Mouse (Mus musculus) midbrain, postnatal 0 days (tissue): Measurements from ENCODE around the gene Hsd17b13. TPM values are rescaled to one million over a fixed set of nuclear protein-coding genes. Genes with fewer than 3 reads are reported as not detected.
"Not testable (repeated sequence)": the region's sequence is repeated elsewhere in the genome, so short reads cannot be mapped to it uniquely, and the experiment has no call there.

Source experiments
- ATAC-seq: fragments of 200-750 bp; cut with Nextera tagmentation; 2 replicates; pipeline ENCODE4 v1.8.0; 2017; ENCODE audit warnings: moderate number of reproducible peaks, mild to moderate bottlenecking, moderate TSS enrichment, moderate library complexity; ENCODE audit not compliant: low FRiP score
- DNase-seq: peaks from one replicate; pipeline ENCODE4 v3.0.0-alpha.2; 2015; ENCODE audit warnings: low spot score
- H3K27ac ChIP-seq: fragments of 300-500 bp; sonication (generic); 2 replicates; pipeline ENCODE4 v1.5.1; 2014; ENCODE audit warnings: low read depth, mild to moderate bottlenecking, low read length, mixed read lengths
- H3K27me3 ChIP-seq: fragments of 300-500 bp; sonication (generic); 2 replicates; pipeline ENCODE4 v1.6.1; 2014; ENCODE audit warnings: low read length, control low read depth, mixed read lengths; ENCODE audit not compliant: insufficient read depth
- H3K36me3 ChIP-seq: fragments of 300-500 bp; sonication (generic); 2 replicates; pipeline ENCODE4 v1.6.1; 2014; ENCODE audit warnings: low read length, control low read depth, mixed read lengths; ENCODE audit not compliant: insufficient read depth
- H3K4me1 ChIP-seq: fragments of 300-500 bp; sonication (generic); 2 replicates; pipeline ENCODE4 v1.6.1; 2014; ENCODE audit warnings: mild to moderate bottlenecking, control low read depth, antibody characterized with exemption, low read length, mixed read lengths; ENCODE audit not compliant: insufficient read depth
- H3K4me2 ChIP-seq: fragments of 300-500 bp; sonication (generic); 2 replicates; pipeline ENCODE4 v1.6.1; 2014; ENCODE audit warnings: low read depth, mild to moderate bottlenecking, low read length, mixed read lengths; ENCODE audit not compliant: poor library complexity, severe bottlenecking
- H3K4me3 ChIP-seq: fragments of 300-500 bp; sonication (generic); 2 replicates; pipeline ENCODE4 v1.5.1; 2014; ENCODE audit warnings: low read depth, mild to moderate bottlenecking, low read length, moderate library complexity
- H3K9ac ChIP-seq: fragments of 300-500 bp; sonication (generic); replicated peaks from 2 replicates; pipeline ENCODE4 v1.6.1; 2014; ENCODE audit warnings: mild to moderate bottlenecking, low read length, moderate library complexity, mixed read lengths; ENCODE audit not compliant: poor library complexity, severe bottlenecking
- H3K9me3 ChIP-seq: fragments of 300-500 bp; sonication (generic); 2 replicates; pipeline ENCODE4 v1.6.1; 2016; ENCODE audit warnings: low read length, control low read depth
- CTCF ChIP-seq: IDR thresholded peaks from 2 replicates; pipeline ENCODE4 v1.5.1; 2016; ENCODE audit warnings: antibody characterized with exemption, mild to moderate bottlenecking
- WGBS: fragments of 180-500 bp; shearing (Covaris S2); extraction: QIAGEN DNeasy Blood & Tissue Kit; methylation state at CpG from one replicate; pipeline ENCODE4 v1.1.7; 2014; 5-methylcytosine and 5-hydroxymethylcytosine counted together
- polyA plus RNA-seq: library from polyadenylated mRNA; unstranded; fragments of >200 nt; fragmentation: Nextera tagmentation; extraction: Ambion mirVana; gene quantifications from 2 replicates; pipeline ENCODE4 v1.2.1, GENCODE M21; 2015
- total RNA-seq: library from RNA; depleted of rRNA; stranded (reverse); fragments of >200 nt; gene quantifications from 2 replicates; pipeline ENCODE4 v1.2.3, GENCODE M21; 2014

Hsd17b13 gene
- total and polyA plus RNA-seq, 2 experiments from 2014 or later: 0.27 TPM; not detected in 1

GRCm38 (mm10) chr5:103943183-103943582 is 34.0 kb downstream of the Hsd17b13 start:
- Histone ChIP-seq H3K36me3 (no peaks in the 10 kb centered on the region), H3K4me1 (no peaks in the 10 kb centered on the region), H3K4me2 (no peak overlapping the region), H3K9ac (no peak overlapping the region), H3K9me3 (no peaks in the 10 kb centered on the region), H3K27ac (no peak overlapping the region), H3K27me3 (no peaks in the 10 kb centered on the region), H3K4me3 (no peak overlapping the region)
- ATAC-seq: no peak
- WGBS: 26% methylated on average over 6 of the region's 6 CpGs
- DNase-seq: no peak
- no peak for TF ChIP-seq CTCF

DNA sequence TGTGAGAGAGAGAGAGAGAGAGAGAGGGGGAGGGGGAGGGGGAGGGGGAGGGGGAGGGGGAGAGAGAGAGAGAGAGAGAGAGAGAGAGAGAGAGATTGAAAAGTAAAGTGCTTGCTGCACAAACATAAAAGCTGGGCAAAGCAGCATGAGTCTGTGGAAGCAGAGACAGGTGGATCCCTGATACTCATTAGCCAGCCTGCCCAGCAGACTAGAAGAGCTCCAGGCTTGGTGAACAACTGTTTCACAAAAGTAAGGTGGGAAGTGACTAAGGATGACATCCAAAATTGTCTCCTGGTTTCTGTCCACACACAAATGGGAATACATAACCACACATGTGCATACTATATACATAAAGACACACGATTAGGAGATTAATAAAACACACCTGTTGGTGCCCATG is 37.4 kb downstream of the Hsd17b13 start:
- 76% methylated on average over 1 of the region's 1 CpGs for WGBS

GRCm38 (mm10) chr5:103939350-103939652 is 37.9 kb downstream of the Hsd17b13 start:
- WGBS: 49% methylated on average over 7 of the region's 7 CpGs
- no peak overlapping the region for H3K9ac ChIP-seq
- H3K4me3 ChIP-seq: no peak overlapping the region
- H3K36me3 ChIP-seq: no peaks in the 10 kb centered on the region
- ATAC-seq: no peak
- no peaks in the 10 kb centered on the region for H3K27me3 ChIP-seq
- TF ChIP-seq CTCF: no peak
- H3K27ac ChIP-seq: no peak overlapping the region
- peak; percentile 11 for DNase-seq
- H3K4me1 ChIP-seq: no peaks in the 10 kb centered on the region
- no peak overlapping the region for H3K4me2 ChIP-seq
- H3K9me3 ChIP-seq: no peaks in the 10 kb centered on the region

More for the DNA sequence above, 37.4 kb downstream of the Hsd17b13 start:
- Histone ChIP-seq H3K9ac (no peak overlapping the region), H3K27me3 (no peaks in the 10 kb centered on the region), H3K9me3 (no peaks in the 10 kb centered on the region), H3K4me3 (no peak overlapping the region), H3K36me3 (no peaks in the 10 kb centered on the region), H3K4me2 (no peak overlapping the region), H3K27ac (no peak overlapping the region), H3K4me1 (no peaks in the 10 kb centered on the region)
- ATAC-seq (no peak), DNase-seq (no peak)
- no peak for TF ChIP-seq CTCF

GRCm38 (mm10) chr5:103938547-103939349 is 38.5 kb downstream of the Hsd17b13 start:
- Histone ChIP-seq H3K9me3 (no peaks in the 10 kb centered on the region), H3K36me3 (no peaks in the 10 kb centered on the region), H3K4me3 (no peak overlapping the region), H3K4me2 (0 out of 2 replicates have a peak overlapping the region, but pooled peaks have one; percentile 2), H3K9ac (no peak overlapping the region), H3K4me1 (no peaks in the 10 kb centered on the region), H3K27ac (no peak overlapping the region), H3K27me3 (no peaks in the 10 kb centered on the region)
- TF ChIP-seq CTCF: no peak
- 20% methylated on average over 11 of the region's 11 CpGs for WGBS
- peak; percentile 56; the same call in 1 of the 2 replicates for ATAC-seq
- DNase-seq: peak; percentile 86

- no peak overlapping the region for H3K9ac ChIP-seq
- no peaks in the 10 kb centered on the region for H3K27me3 ChIP-seq
- H3K27ac ChIP-seq: no peak overlapping the region
- DNase-seq (peak; percentile 75), ATAC-seq (no peak; the same call in 1 of the 2 replicates)
- H3K4me1 ChIP-seq: no peaks in the 10 kb centered on the region
- H3K4me2 ChIP-seq: no peak overlapping the region
- H3K36me3 ChIP-seq: no peaks in the 10 kb centered on the region
- peak; percentile 61 for TF ChIP-seq CTCF
- H3K4me3 ChIP-seq: no peak overlapping the region
- 31% methylated on average over 14 of the region's 14 CpGs for whole genome bisulfite sequencing
- 0 out of 2 replicates have a peak, but pooled peaks cover 4% of the 10 kb centered on the region for H3K9me3 ChIP-seq
Observed at GRCm38 (mm10) chr5:103936906-103937589, 40.2 kb downstream of the Hsd17b13 start.

DNA sequence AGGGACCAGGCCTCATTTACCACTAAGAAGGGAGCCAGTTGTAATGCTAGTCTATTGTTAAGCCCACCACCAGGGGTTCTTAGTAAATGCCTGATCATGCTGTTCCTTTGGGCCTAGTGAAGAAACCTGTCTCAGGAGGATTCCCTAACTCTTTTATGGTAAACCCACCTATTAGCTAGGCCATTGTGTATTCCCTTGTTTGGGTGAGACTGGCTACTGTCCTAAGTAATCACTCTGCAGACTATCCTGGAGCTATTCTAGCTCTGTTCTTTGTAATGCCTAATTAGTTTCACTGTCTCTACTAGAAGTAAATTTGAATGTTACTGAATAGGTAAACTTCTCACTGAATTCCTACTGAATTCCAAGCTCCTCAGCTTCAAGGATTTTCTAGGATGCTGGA is 45.3 kb downstream of the Hsd17b13 start:
- not testable (repeated sequence) for H3K9me3 ChIP-seq, H3K27ac ChIP-seq, H3K27me3 ChIP-seq, DNase-seq, ATAC-seq, H3K4me1 ChIP-seq, H3K9ac ChIP-seq, H3K4me2 ChIP-seq, H3K4me3 ChIP-seq, H3K36me3 ChIP-seq
